Comparison of ENCODE assay signal across 21 mouse cellular contexts in genomic region chr17:7860845-7861360, GRCm38 (mm10). TPM values are rescaled to one million over a fixed set of nuclear protein-coding genes. Genes with fewer than 3 reads are reported as not detected.
DNase-seq lines count a peak whose midpoint lies in the region; ATAC-seq and TF ChIP-seq lines count a peak whose summit lies in the region.
"Had no signal": no experiment of that assay in that cellular context is flagged by ENCODE, and none has a peak within 500 bp of the region (broad histone marks: within the 10 kb centered on the region; RNA-seq: fewer than 3 reads in every experiment).

No protein-coding gene starts in this region.

- peak overlapping the region; percentile 30 for H3K4me2 ChIP-seq in myocyte (ENCODE audit: low read depth)
- no peak overlapping the region for H3K4me2 ChIP-seq in midbrain, postnatal 0 days (ENCODE audit: low read depth, low read length, poor library complexity, severe bottlenecking)
- H3K4me2 ChIP-seq: embryonic facial prominence, embryonic 12.5 days; forebrain, embryonic 12.5 days; hindbrain, embryonic 13.5 days had no signal

- DNase-seq in induced T-regulatory cell, adult 2 months (ENCODE audit: low read depth) = peak; percentile 36
- no peak for DNase-seq in neural tube, embryonic 10.5 days (ENCODE audit: extremely low spot score, low spot score)
- DNase-seq in midbrain, postnatal 0 days (ENCODE audit: low spot score) = no peak
- DNase-seq in gastrocnemius, postnatal 10 days = no peak
- DNase-seq: adrenal gland, postnatal 25 days; cerebellum, adult 18-20 months; cerebellum, adult 9-11 months; embryo, embryonic 11 days; gastrocnemius, postnatal 14 days; heart, postnatal 10 days had no signal

- H3K4me3 ChIP-seq in C2C12 (ENCODE audit: insufficient read depth, poor library complexity, severe bottlenecking) = no peak overlapping the region
- H3K4me3 ChIP-seq in myocyte = no peak overlapping the region
- H3K4me3 ChIP-seq in midbrain, postnatal 0 days (ENCODE audit: low read depth, low read length) = no peak overlapping the region
- H3K4me3 ChIP-seq: embryonic facial prominence, embryonic 12.5 days; forebrain, embryonic 12.5 days; hindbrain, embryonic 13.5 days had no signal

- H3K36me3 ChIP-seq in C2C12 (ENCODE audit: control insufficient read depth, insufficient read depth) (no peaks in the 10 kb centered on the region), myocyte (ENCODE audit: control insufficient read depth, insufficient read depth) (no peaks in the 10 kb centered on the region)
- no peaks in the 10 kb centered on the region for H3K36me3 ChIP-seq in midbrain, postnatal 0 days (ENCODE audit: insufficient read depth, low read length)
- H3K36me3 ChIP-seq: embryonic facial prominence, embryonic 12.5 days; forebrain, embryonic 12.5 days; hindbrain, embryonic 13.5 days had no signal

- H3K27me3 ChIP-seq in C2C12 (ENCODE audit: control insufficient read depth, insufficient read depth, insufficient read length) (no peaks in the 10 kb centered on the region), myocyte (ENCODE audit: control insufficient read depth, insufficient read depth, insufficient read length) (no peaks in the 10 kb centered on the region)
- no peaks in the 10 kb centered on the region for H3K27me3 ChIP-seq in midbrain, postnatal 0 days (ENCODE audit: insufficient read depth, low read length)
- H3K27me3 ChIP-seq: embryonic facial prominence, embryonic 12.5 days; forebrain, embryonic 12.5 days; hindbrain, embryonic 13.5 days; Patski had no signal

- no peaks in the 10 kb centered on the region for H3K79me3 ChIP-seq in C2C12 (ENCODE audit: low read depth)

- 54% methylated on average over 8 of the region's 8 CpGs for whole genome bisulfite sequencing in midbrain, postnatal 0 days

- no peak for TF ChIP-seq CTCF in C2C12 (IDR thresholded peaks at IDR 0.05; ENCODE audit: control insufficient read depth, insufficient read depth, insufficient read length)
- no peak for TF ChIP-seq CTCF in midbrain, postnatal 0 days (IDR thresholded peaks at IDR 0.05)

- no peaks in the 10 kb centered on the region for H3K9me3 ChIP-seq in midbrain, postnatal 0 days (ENCODE audit: low read length)
- H3K9me3 ChIP-seq: embryonic facial prominence, embryonic 12.5 days; forebrain, embryonic 12.5 days; hindbrain, embryonic 13.5 days had no signal

- H3K79me2 ChIP-seq in C2C12 (ENCODE audit: control insufficient read depth, insufficient read depth) = no peaks in the 10 kb centered on the region
- no peaks in the 10 kb centered on the region for H3K79me2 ChIP-seq in myocyte (ENCODE audit: control insufficient read depth, insufficient read depth)

- no peak overlapping the region for H3K27ac ChIP-seq in midbrain, postnatal 0 days (ENCODE audit: low read depth, low read length)
- H3K27ac ChIP-seq: embryonic facial prominence, embryonic 12.5 days; forebrain, embryonic 12.5 days; hindbrain, embryonic 13.5 days had no signal

- peak; percentile 9 for ATAC-seq in CD4-positive, CD25-positive, alpha-beta regulatory T cell, adult 4 months
- ATAC-seq in midbrain, postnatal 0 days (ENCODE audit: low FRiP score) = no peak
- ATAC-seq: activated CD4-positive, CD25-positive, alpha-beta regulatory T cell, adult 4 months; forebrain, embryonic 16.5 days; intestine, embryonic 16.5 days; Patski had no signal

- H3K9ac ChIP-seq in midbrain, postnatal 0 days (replicated peaks; ENCODE audit: low read length, poor library complexity, severe bottlenecking) = no peak overlapping the region
- H3K9ac ChIP-seq: embryonic facial prominence, embryonic 12.5 days; forebrain, embryonic 12.5 days; hindbrain, embryonic 13.5 days had no signal

- H3ac ChIP-seq in C2C12 (ENCODE audit: control insufficient read depth, insufficient read length, low read depth) = no peak overlapping the region
- H3ac ChIP-seq in myocyte (ENCODE audit: control insufficient read depth, insufficient read length) = no peak overlapping the region

- TF ChIP-seq POLR2A in myocyte (IDR thresholded peaks at IDR 0.05; ENCODE audit: insufficient read length, low read depth) = no peak

- H3K4me1 ChIP-seq in midbrain, postnatal 0 days (ENCODE audit: insufficient read depth, low read length) = no peaks in the 10 kb centered on the region

TF ChIP-seq in C2C12, 6 proteins besides CTCF, POLR2A, EP300 and RAD21:
- TF ChIP-seq MYOD1 (IDR thresholded peaks at IDR 0.05; ENCODE audit: control insufficient read depth, insufficient read length, low read depth) = peak; percentile 23
- no peak for TF ChIP-seq FOSL1 (IDR thresholded peaks at IDR 0.05; ENCODE audit: insufficient read depth, low read length, poor library complexity, severe bottlenecking)
- no peak for TF ChIP-seq MAX (IDR thresholded peaks at IDR 0.05)
- no peak for TF ChIP-seq USF1 (IDR thresholded peaks at IDR 0.05; ENCODE audit: low read depth)
- no peak for TF ChIP-seq MYOG (IDR thresholded peaks at IDR 0.05; ENCODE audit: control insufficient read depth, extremely low read depth, insufficient read length)
- TF ChIP-seq CEBPB (IDR thresholded peaks at IDR 0.05; ENCODE audit: low read depth) = no peak

TF ChIP-seq in myocyte, 11 proteins besides CTCF, POLR2A, EP300 and RAD21:
- TF ChIP-seq USF1 (IDR thresholded peaks at IDR 0.05; ENCODE audit: low read depth) = no peak
- peak; percentile 45 for TF ChIP-seq TCF3 (IDR thresholded peaks at IDR 0.05; ENCODE audit: insufficient read length, low read depth)
- TF ChIP-seq TCF12 (IDR thresholded peaks at IDR 0.05; ENCODE audit: insufficient read depth, poor library complexity, severe bottlenecking) = peak; percentile 61
- peak; percentile 34 to 81 (median 43) for TF ChIP-seq MYOG (IDR thresholded peaks at IDR 0.05; ENCODE audit: control insufficient read depth in 1 of 3, insufficient read depth in 1 of 3, insufficient read length in 2 of 3, low read depth in 2 of 3)
- peak in 2 of 3 experiments; percentile 73 to 95 for TF ChIP-seq MYOD1 (IDR thresholded peaks at IDR 0.05; ENCODE audit: control insufficient read depth in 1 of 3, insufficient read length in 2 of 3, low read depth in 2 of 3)

RNA-seq across cellular contexts. Expression of gene Fndc1, which starts 33.8 kb away (rescaled TPM):
- polyA plus RNA-seq in C2C12 (2012; fragmentation: generic; extraction: Trizol) = 0.53 TPM
- not detected for polyA plus RNA-seq in CD4-positive, CD25-positive, alpha-beta regulatory T cell, adult 4 months (2017; shearing (Covaris generic))
- polyA plus RNA-seq in myocyte (2012; fragmentation: generic; extraction: Trizol) = 6.2 TPM
- total RNA-seq in midbrain, postnatal 0 days (2014; rRNA removed) = 6.0 and 12.0 TPM in 2 replicates
- polyA plus RNA-seq in midbrain, postnatal 0 days (2015; fragmentation: Nextera tagmentation; extraction: Ambion mirVana) = 7.6 and 8.4 TPM in 2 replicates
- total RNA-seq in gastrocnemius, postnatal 10 days (2021) = 100 to 1,000 TPM; 149 to 184 TPM
- total RNA-seq: hematopoietic stem cell, adult 5-6 weeks had no signal
